Mouse (Mus musculus) myocyte (in vitro differentiated cells): ENCODE measurements around the gene Ptpn13.

ENCODE experiments used
- MAX ChIP-seq: IDR thresholded peaks from one replicate; pipeline ENCODE4 v1.6.1; 2011; ENCODE audit warnings: low read depth, mild to moderate bottlenecking, control low read depth
- MYOD1 ChIP-seq, 3 experiments: IDR thresholded peaks; one replicate each; pipeline ENCODE4 v1.6.1; 2011; ENCODE audit warnings: control low read depth in 2 of 3, low read depth in 2 of 3, mild to moderate bottlenecking in 2 of 3, moderate library complexity in 1 of 3; ENCODE audit not compliant: insufficient read length in 2 of 3, control insufficient read depth in 1 of 3
- SRF ChIP-seq: IDR thresholded peaks from one replicate; pipeline ENCODE4 v1.6.1; 2011; ENCODE audit warnings: low read depth; ENCODE audit not compliant: control insufficient read depth, insufficient read length
- TCF12 ChIP-seq: IDR thresholded peaks from one replicate; pipeline ENCODE4 v1.6.1; 2011; ENCODE audit warnings: mild to moderate bottlenecking, control low read depth; ENCODE audit not compliant: poor library complexity, insufficient read depth, severe bottlenecking

DNA sequence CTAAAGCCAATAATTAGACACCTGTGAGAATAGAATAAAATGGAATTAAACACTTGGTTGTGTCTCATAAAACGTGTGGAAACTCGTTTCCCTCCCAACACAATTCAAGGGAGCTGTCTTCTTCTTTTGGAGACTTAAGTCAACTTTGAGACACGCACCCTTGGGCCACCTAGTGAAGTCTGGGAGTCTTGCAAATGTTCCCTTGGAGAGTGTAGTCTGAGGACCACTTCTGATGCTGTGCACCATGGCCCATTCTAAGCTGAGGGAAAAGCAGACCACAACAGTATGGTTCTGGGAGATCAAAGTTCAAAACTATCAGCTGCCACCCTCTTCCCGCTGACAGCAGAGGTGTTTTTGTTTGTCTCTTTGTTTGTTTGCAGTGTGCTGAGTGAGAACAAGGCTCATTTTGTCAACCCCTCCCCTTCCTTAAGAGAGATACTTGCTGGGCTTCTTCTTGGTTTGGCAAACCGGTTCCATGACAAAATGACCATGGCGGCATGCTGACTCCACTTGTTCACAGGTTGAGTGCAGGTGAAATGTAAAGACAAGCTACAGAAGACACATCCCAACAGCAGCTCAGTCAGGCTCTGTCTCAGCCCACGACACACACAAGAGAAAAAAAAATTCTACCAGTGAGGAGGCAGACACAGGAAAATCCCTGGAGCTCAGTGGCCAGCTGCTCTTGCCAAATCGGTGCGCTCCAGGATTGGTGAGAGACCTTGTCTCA, 205.0 kb downstream of the Ptpn13 start:
- TF ChIP-seq TCF12 (no peak), MAX (no peak), SRF (no peak), MYOD1 (IDR thresholded peaks at IDR 0.05; ENCODE audit: control insufficient read depth in 1 of 3, insufficient read length in 2 of 3, low read depth in 2 of 3) (no peak)
